ENCODE assay signal across 9 mouse cellular contexts in the genomic region with DNA sequence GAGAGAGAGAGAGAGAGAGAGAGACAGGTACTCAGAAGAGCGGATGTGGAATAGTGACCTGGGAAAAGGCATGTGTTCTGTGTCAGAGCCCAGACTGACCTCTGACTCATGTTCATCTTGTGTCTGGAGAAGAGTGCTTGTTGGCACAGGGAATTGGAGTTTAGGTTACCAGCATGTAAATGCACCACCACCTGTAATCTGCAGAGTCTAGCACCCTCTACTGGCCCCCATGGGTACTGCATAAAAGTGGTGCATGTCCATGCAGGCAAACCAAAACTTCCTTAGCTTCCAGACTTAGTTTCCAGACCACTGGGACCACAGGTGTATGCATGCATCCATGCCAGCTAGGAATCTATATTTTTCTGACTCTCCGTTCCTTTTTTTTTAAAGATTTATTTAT. TPM values are rescaled to one million over a fixed set of nuclear protein-coding genes. Genes with fewer than 3 reads are reported as not detected.
DNase-seq lines count a peak whose midpoint lies in the region; ATAC-seq lines count a peak whose summit lies in the region.
"Had no signal": no experiment of that assay in that cellular context is flagged by ENCODE, and none has a peak within 500 bp of the region (broad histone marks: within the 10 kb centered on the region; RNA-seq: fewer than 3 reads in every experiment).

No protein-coding gene starts in this region.

- peak; percentile 98 for DNase-seq in midbrain, embryonic 11.5 days (ENCODE audit: low spot score, missing footprints)
- DNase-seq in cerebellum, postnatal 25 days = peak; percentile 81 to 89
- peak; percentile 55 to 77 for DNase-seq in gastrocnemius, postnatal 4 days (ENCODE audit: low spot score in 2 of 2)
- DNase-seq in kidney, adult 18-20 months = peak; percentile 86
- DNase-seq in limb, embryonic 10.5 days (ENCODE audit: low spot score) = peak; percentile 94

- H3K27me3 ChIP-seq in midbrain, embryonic 11.5 days (ENCODE audit: control insufficient read depth, insufficient read depth, low read length) = no peaks in the 10 kb centered on the region
- no peaks in the 10 kb centered on the region; the same call in 1 of the 2 replicates for H3K27me3 ChIP-seq in midbrain, embryonic 15.5 days (replicated peaks)
- no peaks in the 10 kb centered on the region for H3K27me3 ChIP-seq in limb, embryonic 10.5 days (ENCODE audit: low read depth, poor library complexity, severe bottlenecking)
- no peaks in the 10 kb centered on the region for H3K27me3 ChIP-seq in stomach, embryonic 14.5 days (ENCODE audit: control insufficient read depth, insufficient read depth, low read length)
- H3K27me3 ChIP-seq: embryonic facial prominence, embryonic 12.5 days had no signal

- no peak overlapping the region for H3K9ac ChIP-seq in midbrain, embryonic 11.5 days (ENCODE audit: low read length)
- H3K9ac ChIP-seq in midbrain, embryonic 15.5 days = no peak overlapping the region
- H3K9ac ChIP-seq in stomach, embryonic 14.5 days (replicated peaks; ENCODE audit: low read depth, low read length) = no peak overlapping the region
- H3K9ac ChIP-seq: embryonic facial prominence, embryonic 12.5 days had no signal

- ATAC-seq in midbrain, embryonic 11.5 days (ENCODE audit: low FRiP score) = peak; percentile 70; the same call in 1 of the 2 replicates
- ATAC-seq in midbrain, embryonic 15.5 days (replicated peaks) = no peak
- peak; percentile 84 for ATAC-seq in monocyte, adult 5-6 weeks (replicated peaks; ENCODE audit: insufficient number of reproducible peaks, low FRiP score, low TSS enrichment, poor library complexity, severe bottlenecking)
- ATAC-seq in stomach, embryonic 14.5 days (ENCODE audit: insufficient number of reproducible peaks, insufficient read depth, low FRiP score, low read depth) = peak; percentile 31; the same call in 1 of the 2 replicates

- H3K9me3 ChIP-seq in midbrain, embryonic 11.5 days (ENCODE audit: control insufficient read depth, low read length) = no peaks in the 10 kb centered on the region
- H3K9me3 ChIP-seq in midbrain, embryonic 15.5 days = no peaks in the 10 kb centered on the region
- H3K9me3 ChIP-seq in limb, embryonic 10.5 days (replicated peaks) = no peaks in the 10 kb centered on the region
- no peaks in the 10 kb centered on the region for H3K9me3 ChIP-seq in stomach, embryonic 14.5 days (ENCODE audit: control insufficient read depth, low read depth, low read length)
- H3K9me3 ChIP-seq: embryonic facial prominence, embryonic 12.5 days had no signal

- no peak overlapping the region for H3K4me2 ChIP-seq in midbrain, embryonic 11.5 days
- no peak overlapping the region for H3K4me2 ChIP-seq in midbrain, embryonic 15.5 days
- H3K4me2 ChIP-seq in stomach, embryonic 14.5 days (replicated peaks; ENCODE audit: low read depth, low read length) = no peak overlapping the region
- H3K4me2 ChIP-seq: embryonic facial prominence, embryonic 12.5 days had no signal

- no peaks in the 10 kb centered on the region for H3K4me1 ChIP-seq in midbrain, embryonic 11.5 days (ENCODE audit: control insufficient read depth, insufficient read depth, low read length)
- H3K4me1 ChIP-seq in midbrain, embryonic 15.5 days = no peaks in the 10 kb centered on the region; the same call in 1 of the 2 replicates
- H3K4me1 ChIP-seq in limb, embryonic 10.5 days = 0 out of 2 replicates have a peak, but pooled peaks cover 2% of the 10 kb centered on the region
- H3K4me1 ChIP-seq in stomach, embryonic 14.5 days (ENCODE audit: control insufficient read depth, insufficient read depth, low read length) = no peaks in the 10 kb centered on the region
- H3K4me1 ChIP-seq: embryonic facial prominence, embryonic 12.5 days had no signal

- no peaks in the 10 kb centered on the region for H3K36me3 ChIP-seq in midbrain, embryonic 11.5 days (ENCODE audit: control insufficient read depth, insufficient read depth, low read length)
- no peaks in the 10 kb centered on the region for H3K36me3 ChIP-seq in midbrain, embryonic 15.5 days (replicated peaks)
- H3K36me3 ChIP-seq in limb, embryonic 10.5 days = no peaks in the 10 kb centered on the region
- H3K36me3 ChIP-seq in stomach, embryonic 14.5 days (ENCODE audit: control insufficient read depth, insufficient read depth, low read length) = no peaks in the 10 kb centered on the region
- H3K36me3 ChIP-seq: embryonic facial prominence, embryonic 12.5 days had no signal

- WGBS in midbrain, embryonic 11.5 days = 52% methylated on average over 2 of the region's 2 CpGs
- 46% methylated on average over 2 of the region's 2 CpGs for WGBS in midbrain, embryonic 15.5 days
- 63% methylated on average over 2 of the region's 2 CpGs for WGBS in limb, embryonic 10.5 days
- 60% methylated on average over 2 of the region's 2 CpGs for WGBS in stomach, embryonic 14.5 days

- no peak overlapping the region for H3K4me3 ChIP-seq in midbrain, embryonic 11.5 days (ENCODE audit: low read depth, low read length)
- no peak overlapping the region for H3K4me3 ChIP-seq in midbrain, embryonic 15.5 days
- no peak overlapping the region for H3K4me3 ChIP-seq in limb, embryonic 10.5 days
- no peak overlapping the region for H3K4me3 ChIP-seq in stomach, embryonic 14.5 days (ENCODE audit: low read depth, low read length)
- H3K4me3 ChIP-seq: embryonic facial prominence, embryonic 12.5 days had no signal

- no peak overlapping the region for H3K27ac ChIP-seq in midbrain, embryonic 11.5 days (ENCODE audit: low read depth, low read length)
- no peak overlapping the region for H3K27ac ChIP-seq in midbrain, embryonic 15.5 days
- no peak overlapping the region for H3K27ac ChIP-seq in limb, embryonic 10.5 days
- H3K27ac ChIP-seq in stomach, embryonic 14.5 days (ENCODE audit: low read length) = no peak overlapping the region
- H3K27ac ChIP-seq: embryonic facial prominence, embryonic 12.5 days had no signal

RNA-seq across cellular contexts. Expression of a gene that starts 5.9 kb away (rescaled TPM):
- polyA plus RNA-seq in midbrain, embryonic 11.5 days (2014; fragmentation: Nextera tagmentation; extraction: Ambion mirVana) = 19.7 TPM in 2 replicates
- polyA plus RNA-seq in midbrain, embryonic 15.5 days (2015; fragmentation: Nextera tagmentation; extraction: Ambion mirVana) = 8.9 and 9.2 TPM in 2 replicates
- total RNA-seq in gastrocnemius, postnatal 4 days (2021) = 10 to 100 TPM; 83.8 to 85.3 TPM
- 26.4 and 32.5 TPM in 2 replicates for polyA plus RNA-seq in limb, embryonic 10.5 days (2016; fragmentation: Nextera tagmentation; extraction: Ambion mirVana)
- 2.2 to 23.9 TPM (median 6.5 TPM) in 3 replicates for total RNA-seq in monocyte, adult 5-6 weeks (2017)
- 29.5 and 35.6 TPM in 2 replicates for polyA plus RNA-seq in stomach, embryonic 14.5 days (2014; fragmentation: Nextera tagmentation; extraction: Ambion mirVana)

RNA-seq across cellular contexts. Expression of a gene that starts 8.3 kb away (rescaled TPM):
- polyA plus RNA-seq in midbrain, embryonic 11.5 days (2014; fragmentation: Nextera tagmentation; extraction: Ambion mirVana) = 0.72 and 0.82 TPM in 2 replicates
- 1.2 and 1.7 TPM in 2 replicates for polyA plus RNA-seq in midbrain, embryonic 15.5 days (2015; fragmentation: Nextera tagmentation; extraction: Ambion mirVana)
- total RNA-seq in gastrocnemius, postnatal 4 days (2021) = 1 to 10 TPM; 1.5 to 2.1 TPM
- 1.7 and 1.9 TPM in 2 replicates for polyA plus RNA-seq in limb, embryonic 10.5 days (2016; fragmentation: Nextera tagmentation; extraction: Ambion mirVana)
- total RNA-seq in monocyte, adult 5-6 weeks (2017) = not detected in 3 replicates
- 0.78 and 0.84 TPM in 2 replicates for polyA plus RNA-seq in stomach, embryonic 14.5 days (2014; fragmentation: Nextera tagmentation; extraction: Ambion mirVana)

RNA-seq across cellular contexts. Expression of a gene that starts 25.6 kb away (rescaled TPM):
- 25.7 and 27.5 TPM in 2 replicates for polyA plus RNA-seq in midbrain, embryonic 11.5 days (2014; fragmentation: Nextera tagmentation; extraction: Ambion mirVana)
- polyA plus RNA-seq in midbrain, embryonic 15.5 days (2015; fragmentation: Nextera tagmentation; extraction: Ambion mirVana) = 20.2 and 21.4 TPM in 2 replicates
- 10 to 100 TPM; 33.2 to 34.9 TPM for total RNA-seq in gastrocnemius, postnatal 4 days (2021)
- polyA plus RNA-seq in limb, embryonic 10.5 days (2016; fragmentation: Nextera tagmentation; extraction: Ambion mirVana) = 33.3 and 34.4 TPM in 2 replicates
- 5.1 to 9.0 TPM (median 7.3 TPM) in 3 replicates for total RNA-seq in monocyte, adult 5-6 weeks (2017)
- polyA plus RNA-seq in stomach, embryonic 14.5 days (2014; fragmentation: Nextera tagmentation; extraction: Ambion mirVana) = 33.5 and 33.7 TPM in 2 replicates

RNA-seq across cellular contexts. Expression of a gene that starts 39.7 kb away (rescaled TPM):
- polyA plus RNA-seq in midbrain, embryonic 11.5 days (2014; fragmentation: Nextera tagmentation; extraction: Ambion mirVana) = 0.12 TPM in 1 of 2 replicates, not detected in the other
- 0.09 TPM in 1 of 2 replicates, not detected in the other for polyA plus RNA-seq in midbrain, embryonic 15.5 days (2015; fragmentation: Nextera tagmentation; extraction: Ambion mirVana)
- total RNA-seq in gastrocnemius, postnatal 4 days (2021) = not detected
- 0.08 and 0.33 TPM in 2 replicates for polyA plus RNA-seq in limb, embryonic 10.5 days (2016; fragmentation: Nextera tagmentation; extraction: Ambion mirVana)
- not detected in 3 replicates for total RNA-seq in monocyte, adult 5-6 weeks (2017)
- polyA plus RNA-seq in stomach, embryonic 14.5 days (2014; fragmentation: Nextera tagmentation; extraction: Ambion mirVana) = 0.11 TPM in 1 of 2 replicates, not detected in the other

RNA-seq across cellular contexts. Expression of a gene that starts 45.9 kb away (rescaled TPM):
- 48.1 and 52.5 TPM in 2 replicates for polyA plus RNA-seq in midbrain, embryonic 11.5 days (2014; fragmentation: Nextera tagmentation; extraction: Ambion mirVana)
- 17.8 and 20.5 TPM in 2 replicates for polyA plus RNA-seq in midbrain, embryonic 15.5 days (2015; fragmentation: Nextera tagmentation; extraction: Ambion mirVana)
- 10 to 100 TPM; 12.7 to 14.7 TPM for total RNA-seq in gastrocnemius, postnatal 4 days (2021)
- 127 and 135 TPM in 2 replicates for polyA plus RNA-seq in limb, embryonic 10.5 days (2016; fragmentation: Nextera tagmentation; extraction: Ambion mirVana)
- total RNA-seq in monocyte, adult 5-6 weeks (2017) = 6.0 to 13.5 TPM (median 9.7 TPM) in 3 replicates
- polyA plus RNA-seq in stomach, embryonic 14.5 days (2014; fragmentation: Nextera tagmentation; extraction: Ambion mirVana) = 47.2 and 48.0 TPM in 2 replicates
